Mouse (Mus musculus) splenic B cell, adult 2 months (primary cell): ENCODE results near the gene Tbcc.
"Not testable (repeated sequence)": the region's sequence is repeated elsewhere in the genome, so short reads cannot be mapped to it uniquely, and the experiment has no call there.

Experiments used
- DNase-seq: peaks from one replicate; pipeline ENCODE4 v3.0.0-alpha.2; 2011; ENCODE audit warnings: low read depth, low spot score
- H3K27me3 ChIP-seq: 2 replicates; pipeline ENCODE4 v1.6.1; 2012; ENCODE audit warnings: mild to moderate bottlenecking, low read length, moderate library complexity, mixed read lengths; ENCODE audit not compliant: control insufficient read depth, poor library complexity, insufficient read depth, severe bottlenecking
- H3K36me3 ChIP-seq: 2 replicates; pipeline ENCODE4 v1.6.1; 2012; ENCODE audit warnings: mild to moderate bottlenecking, low read length, moderate library complexity, mixed read lengths; ENCODE audit not compliant: control insufficient read depth, poor library complexity, insufficient read depth, severe bottlenecking

The Tbcc gene

GRCm38 (mm10) chr17:46890116-46890815 is at the start of gene Tbcc:
TSS of gene Tbcc (plus strand) at chr17:46890684.
- DNase-seq = peak; percentile 99
- no peaks in the 10 kb centered on the region; the same call in 1 of the 2 replicates for H3K36me3 ChIP-seq
- no peaks in the 10 kb centered on the region for H3K27me3 ChIP-seq

DNA sequence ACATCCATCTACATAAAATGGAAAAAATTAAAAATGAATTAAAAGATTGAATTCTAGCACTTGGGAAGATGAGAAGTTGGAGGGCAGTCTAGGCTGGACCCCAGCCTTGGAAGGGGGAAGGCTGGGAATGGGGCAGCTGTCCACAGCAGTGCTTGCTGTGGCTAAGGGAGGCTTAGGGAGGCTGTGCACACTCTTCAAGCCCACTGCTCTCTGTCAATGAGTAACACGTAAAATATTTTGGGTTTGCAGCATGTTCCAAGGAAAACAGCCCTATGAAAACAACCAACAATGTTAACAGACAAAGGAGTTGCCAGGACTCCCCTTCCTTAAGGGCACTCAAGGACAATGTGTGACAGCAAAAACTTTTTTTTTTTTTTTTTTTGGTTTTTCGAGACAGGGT is 47.5 kb upstream of the Tbcc start:
- H3K36me3 ChIP-seq = no peaks in the 10 kb centered on the region; the same call in 1 of the 2 replicates
- DNase-seq = no peak
- no peaks in the 10 kb centered on the region for H3K27me3 ChIP-seq

DNA sequence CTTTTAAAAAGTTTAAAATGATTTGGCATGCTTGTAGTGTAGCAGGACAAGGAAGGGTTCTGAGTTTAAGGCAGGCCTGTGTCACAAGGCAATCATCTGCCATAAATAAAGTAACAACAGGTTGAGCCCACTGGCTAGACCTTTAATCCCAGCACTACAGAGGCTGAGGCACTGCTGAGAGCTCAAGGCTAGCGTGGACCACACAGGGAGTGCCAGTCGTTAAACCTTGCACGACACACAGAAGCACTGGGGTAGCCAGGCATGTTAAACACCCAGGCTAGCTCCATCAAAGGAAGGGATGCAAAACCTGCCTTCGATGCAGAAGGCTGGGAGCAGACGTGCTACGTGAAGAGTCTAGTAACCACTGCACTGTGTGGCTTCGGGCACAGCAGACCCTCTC is 46.8 kb upstream of the Tbcc start:
- DNase-seq = no peak
- H3K36me3 ChIP-seq = no peaks in the 10 kb centered on the region; the same call in 1 of the 2 replicates
- H3K27me3 ChIP-seq = no peaks in the 10 kb centered on the region

- no peak for DNase-seq
- no peaks in the 10 kb centered on the region for H3K27me3 ChIP-seq
- H3K36me3 ChIP-seq = peaks cover 1% of the 10 kb centered on the region; the same call in 1 of the 2 replicates
Observed at GRCm38 (mm10) chr17:46844811-46845210, 45.7 kb upstream of the Tbcc start.

GRCm38 (mm10) chr17:46845262-46845661 is 45.2 kb upstream of the Tbcc start:
- no peaks in the 10 kb centered on the region for H3K27me3 ChIP-seq
- H3K36me3 ChIP-seq = peaks cover 1% of the 10 kb centered on the region; the same call in 1 of the 2 replicates
- DNase-seq = no peak

- DNase-seq, H3K27me3 ChIP-seq, H3K36me3 ChIP-seq: not testable (repeated sequence)
Observed at GRCm38 (mm10) chr17:46846573-46846972, 43.9 kb upstream of the Tbcc start.

- Histone ChIP-seq H3K36me3 (peaks cover 1% of the 10 kb centered on the region; the same call in 1 of the 2 replicates), H3K27me3 (no peaks in the 10 kb centered on the region)
Observed at GRCm38 (mm10) chr17:46847206-46847605, 43.3 kb upstream of the Tbcc start.

DNA sequence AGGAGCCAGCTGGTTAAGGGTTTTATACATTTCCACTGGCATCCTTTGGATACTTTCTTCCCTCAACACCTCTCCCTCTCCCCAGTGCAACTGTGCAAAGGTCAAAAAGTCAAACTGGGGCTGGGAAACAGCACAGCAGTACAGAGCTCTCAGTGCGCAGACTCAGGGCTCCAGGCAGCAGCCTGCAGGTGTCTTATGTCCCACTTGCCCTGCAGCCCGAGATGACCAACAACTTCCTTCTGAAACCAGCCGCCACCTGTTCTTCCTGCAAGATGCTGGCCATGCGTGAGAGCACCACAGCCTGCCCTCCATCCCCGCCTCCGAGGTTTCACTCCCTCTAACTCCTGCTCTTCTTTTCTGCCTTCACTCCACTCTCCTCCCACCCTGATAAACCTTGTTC is 37.8 kb upstream of the Tbcc start:
- Histone ChIP-seq H3K27me3 (no peaks in the 10 kb centered on the region), H3K36me3 (peaks cover 1% of the 10 kb centered on the region; the same call in 1 of the 2 replicates)
- DNase-seq = peak; percentile 82

More at GRCm38 (mm10) chr17:46847206-46847605, 43.3 kb upstream of the Tbcc start:
- no peak for DNase-seq

DNA sequence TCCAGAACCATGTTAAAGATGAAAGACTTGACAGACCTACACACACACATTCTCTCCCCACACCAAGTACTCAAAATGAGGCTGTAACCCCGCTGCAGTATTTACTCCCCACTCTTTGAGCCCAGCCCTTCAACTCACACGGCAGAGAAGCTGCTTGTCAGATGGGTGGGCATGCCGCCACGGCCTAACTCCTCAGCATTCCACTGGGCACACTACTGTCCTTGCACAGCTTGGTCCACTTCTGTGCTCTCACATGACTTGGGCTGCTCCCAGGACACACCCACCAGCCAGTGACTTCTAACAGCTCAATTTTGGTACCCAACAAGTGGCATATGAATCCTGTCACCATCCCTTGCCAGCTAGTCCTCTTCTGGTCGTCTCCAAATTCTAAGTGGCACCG is 37.2 kb upstream of the Tbcc start:
- DNase-seq = peak; percentile 31
- peaks cover 1% of the 10 kb centered on the region; the same call in 1 of the 2 replicates for H3K36me3 ChIP-seq

GRCm38 (mm10) chr17:46854096-46854495 is 36.4 kb upstream of the Tbcc start:
- no peak for DNase-seq
- H3K27me3 ChIP-seq = no peaks in the 10 kb centered on the region
- H3K36me3 ChIP-seq = no peaks in the 10 kb centered on the region

More for the DNA sequence above, 37.2 kb upstream of the Tbcc start:
- H3K27me3 ChIP-seq = no peaks in the 10 kb centered on the region

- no peaks in the 10 kb centered on the region for H3K27me3 ChIP-seq
- no peaks in the 10 kb centered on the region for H3K36me3 ChIP-seq
- no peak for DNase-seq
Observed at GRCm38 (mm10) chr17:46854640-46855110, 35.8 kb upstream of the Tbcc start.

DNA sequence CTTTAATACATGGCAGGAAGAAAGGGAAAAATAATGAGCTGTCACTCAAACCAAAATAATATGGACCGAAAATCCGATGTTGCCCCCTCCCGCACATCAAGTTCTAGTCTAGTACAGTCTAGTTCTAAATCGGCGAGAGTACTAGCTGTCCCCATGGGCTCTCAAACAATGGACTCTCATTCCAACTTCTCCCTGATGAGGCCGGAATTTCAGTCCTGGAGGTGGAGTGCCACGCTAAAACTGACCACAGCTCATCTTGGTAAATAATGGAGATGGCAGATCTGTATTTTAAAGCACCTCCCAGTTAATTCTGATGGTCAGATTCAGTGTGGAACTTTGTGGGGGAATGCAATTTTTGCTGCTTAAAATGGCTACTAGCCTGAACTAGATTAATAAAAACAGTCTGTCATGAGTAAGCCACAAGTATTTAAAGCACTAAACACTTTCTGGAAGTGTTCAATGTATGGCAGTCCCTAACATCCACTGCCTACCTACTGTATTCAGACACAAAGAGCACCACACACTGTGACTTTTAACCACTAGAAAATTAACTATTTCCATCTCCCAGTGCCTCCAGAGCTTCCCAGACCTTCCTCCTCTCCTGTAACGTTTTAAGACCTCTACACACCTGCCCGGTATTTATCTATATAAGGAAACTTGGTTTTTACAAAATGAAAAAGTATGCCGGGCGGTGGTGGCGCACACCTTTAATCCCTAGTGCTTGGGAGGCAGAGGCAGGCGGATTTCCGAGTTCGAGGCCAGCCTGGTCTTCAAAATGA is 35.0 kb upstream of the Tbcc start:
- Histone ChIP-seq H3K36me3 (no peaks in the 10 kb centered on the region), H3K27me3 (no peaks in the 10 kb centered on the region)
- DNase-seq = peak; percentile 32

DNA sequence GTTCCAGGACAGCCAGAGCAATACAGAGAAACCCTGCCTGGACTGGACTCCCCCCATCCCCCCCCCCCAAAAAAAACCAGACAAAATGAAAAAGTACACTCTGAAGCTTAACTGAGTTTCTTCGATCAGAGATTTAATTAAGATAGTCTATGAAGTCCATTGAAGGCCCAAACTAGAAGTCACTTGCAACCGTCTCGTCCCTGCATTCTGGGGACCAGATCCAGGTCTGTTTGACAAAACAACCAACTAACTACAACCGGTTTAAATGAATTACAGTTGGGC is 34.4 kb upstream of the Tbcc start:
- no peak for DNase-seq

DNA sequence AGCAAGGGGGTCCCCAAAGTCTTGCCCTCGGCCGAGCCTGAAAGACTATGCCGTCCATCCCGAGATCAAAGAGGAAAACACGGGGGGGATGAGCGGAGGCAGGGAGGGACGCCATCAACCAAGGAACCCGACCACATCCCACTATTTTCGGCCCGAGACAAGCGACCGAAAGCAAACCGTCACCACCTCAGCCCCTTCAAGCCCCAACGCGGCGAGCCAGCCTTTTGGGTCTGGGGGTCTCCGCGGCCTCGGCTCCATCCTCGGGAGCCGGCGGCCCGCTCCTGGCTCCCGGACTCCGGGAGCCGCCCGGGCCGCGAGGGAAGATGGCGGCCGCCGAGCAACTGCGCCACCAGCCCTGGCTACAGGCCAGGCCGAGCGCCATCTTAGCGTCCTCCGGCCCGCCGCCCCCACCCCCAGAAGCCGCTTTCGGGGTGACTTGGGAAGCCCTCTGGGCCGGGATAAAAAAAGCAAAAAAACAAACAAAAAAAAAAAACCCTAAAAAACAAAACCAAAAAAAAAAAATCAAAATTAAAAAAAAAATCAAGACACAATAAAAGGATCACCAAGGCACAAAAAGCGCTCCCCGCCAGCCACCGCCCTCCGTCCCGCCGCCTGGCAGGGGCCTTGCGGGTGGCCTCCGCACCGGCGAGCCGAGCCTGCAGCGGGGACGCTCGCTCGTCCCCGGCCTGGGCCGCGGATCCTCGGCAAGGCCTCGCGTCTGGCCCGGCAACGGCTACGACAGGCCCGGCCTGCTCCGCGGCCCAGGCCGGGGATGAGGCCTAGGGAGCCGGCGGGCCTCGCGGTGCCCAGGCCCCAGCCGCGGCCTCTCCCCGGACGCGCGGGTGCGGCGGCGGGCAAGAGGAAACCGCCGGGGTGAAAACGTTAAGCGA is 33.8 kb upstream of the Tbcc start:
- peak; percentile 87 for DNase-seq
- Histone ChIP-seq H3K27me3 (no peaks in the 10 kb centered on the region), H3K36me3 (no peaks in the 10 kb centered on the region)

More for the DNA sequence above, 34.4 kb upstream of the Tbcc start:
- Histone ChIP-seq H3K36me3 (no peaks in the 10 kb centered on the region), H3K27me3 (no peaks in the 10 kb centered on the region)
